8 mouse cellular contexts compared by ENCODE assay signal in genomic region chr8:126734743-126735487, GRCm38 (mm10).
DNase-seq lines count a peak whose midpoint lies in the region; ATAC-seq lines count a peak whose summit lies in the region.
"Had no signal": no experiment of that assay in that cellular context is flagged by ENCODE, and none has a peak within 500 bp of the region (broad histone marks: within the 10 kb centered on the region; RNA-seq: fewer than 3 reads in every experiment).

No protein-coding gene starts in this region.

- no peak overlapping the region for H3K4me2 ChIP-seq in midbrain, embryonic 14.5 days (ENCODE audit: low read length)
- H3K4me2 ChIP-seq in heart, embryonic 13.5 days = no peak overlapping the region
- 0 out of 2 replicates have a peak overlapping the region, but pooled peaks have one; percentile 3 for H3K4me2 ChIP-seq in kidney, embryonic 14.5 days (replicated peaks; ENCODE audit: low read depth, low read length)
- H3K4me2 ChIP-seq in stomach, embryonic 15.5 days = peak overlapping the region; percentile 37; the same call in 1 of the 2 replicates

- ATAC-seq in midbrain, embryonic 14.5 days (ENCODE audit: low FRiP score, low TSS enrichment) = no peak
- no peak for ATAC-seq in heart, embryonic 13.5 days (ENCODE audit: extremely low read depth, insufficient number of reproducible peaks, low FRiP score, low TSS enrichment)
- ATAC-seq in kidney, embryonic 14.5 days (ENCODE audit: low FRiP score, low TSS enrichment) = peak; percentile 53
- ATAC-seq in stomach, embryonic 15.5 days (ENCODE audit: insufficient read depth, low FRiP score, low read depth) = peak; percentile 8; the same call in 1 of the 2 replicates

- WGBS in midbrain, embryonic 10.5 days = 82% methylated on average over 7 of the region's 7 CpGs
- 69% methylated on average over 7 of the region's 7 CpGs for WGBS in midbrain, embryonic 14.5 days
- WGBS in heart, embryonic 13.5 days = 65% methylated on average over 7 of the region's 7 CpGs
- WGBS in kidney, embryonic 14.5 days = 15% methylated on average over 7 of the region's 7 CpGs
- 42% methylated on average over 7 of the region's 7 CpGs for WGBS in stomach, embryonic 15.5 days

- H3K27me3 ChIP-seq in midbrain, embryonic 10.5 days (ENCODE audit: low read depth, poor library complexity, severe bottlenecking) = no peaks in the 10 kb centered on the region; the same call in 1 of the 2 replicates
- no peaks in the 10 kb centered on the region for H3K27me3 ChIP-seq in midbrain, embryonic 14.5 days (ENCODE audit: control insufficient read depth, insufficient read depth, low read length)
- no peaks in the 10 kb centered on the region for H3K27me3 ChIP-seq in heart, embryonic 13.5 days (replicated peaks)
- no peaks in the 10 kb centered on the region for H3K27me3 ChIP-seq in kidney, embryonic 14.5 days (ENCODE audit: control insufficient read depth, insufficient read depth, low read length)
- H3K27me3 ChIP-seq in stomach, embryonic 15.5 days (replicated peaks) = no peaks in the 10 kb centered on the region

- H3K36me3 ChIP-seq in midbrain, embryonic 10.5 days = no peaks in the 10 kb centered on the region
- H3K36me3 ChIP-seq in midbrain, embryonic 14.5 days (ENCODE audit: control insufficient read depth, insufficient read depth, low read length) = no peaks in the 10 kb centered on the region
- H3K36me3 ChIP-seq in heart, embryonic 13.5 days = no peaks in the 10 kb centered on the region
- no peaks in the 10 kb centered on the region for H3K36me3 ChIP-seq in kidney, embryonic 14.5 days (ENCODE audit: control insufficient read depth, insufficient read depth, low read length)
- no peaks in the 10 kb centered on the region for H3K36me3 ChIP-seq in stomach, embryonic 15.5 days
- H3K36me3 ChIP-seq: neural tube, embryonic 12.5 days had no signal

- DNase-seq in midbrain, embryonic 10.5 days (ENCODE audit: low spot score) = no peak
- no peak for DNase-seq in midbrain, embryonic 14.5 days
- DNase-seq in left cerebral cortex, adult 8-10 months (ENCODE audit: low spot score in 2 of 2) = no peak
- DNase-seq in layer of hippocampus, postnatal 25 days (ENCODE audit: extremely low spot score in 1 of 2, low spot score in 1 of 2) = no peak

- no peak overlapping the region for H3K4me3 ChIP-seq in midbrain, embryonic 10.5 days
- H3K4me3 ChIP-seq in midbrain, embryonic 14.5 days (replicated peaks; ENCODE audit: low read depth, low read length) = no peak overlapping the region
- H3K4me3 ChIP-seq in heart, embryonic 13.5 days = no peak overlapping the region
- H3K4me3 ChIP-seq in kidney, embryonic 14.5 days (ENCODE audit: low read length) = no peak overlapping the region
- no peak overlapping the region for H3K4me3 ChIP-seq in stomach, embryonic 15.5 days (replicated peaks)
- H3K4me3 ChIP-seq: neural tube, embryonic 12.5 days had no signal

- H3K27ac ChIP-seq in midbrain, embryonic 10.5 days (replicated peaks) = peak overlapping the region; percentile 82; the same call in 1 of the 2 replicates
- H3K27ac ChIP-seq in midbrain, embryonic 14.5 days (replicated peaks; ENCODE audit: low read depth, low read length) = no peak overlapping the region
- peak overlapping the region; percentile 97 for H3K27ac ChIP-seq in heart, embryonic 13.5 days (replicated peaks)
- H3K27ac ChIP-seq in kidney, embryonic 14.5 days (ENCODE audit: low read depth, low read length) = peak overlapping the region; percentile 97
- peak overlapping the region; percentile 98 for H3K27ac ChIP-seq in stomach, embryonic 15.5 days

- H3K9ac ChIP-seq in midbrain, embryonic 14.5 days (replicated peaks; ENCODE audit: low read length) = no peak overlapping the region
- 0 out of 2 replicates have a peak overlapping the region, but pooled peaks have one; percentile 37 for H3K9ac ChIP-seq in heart, embryonic 13.5 days
- H3K9ac ChIP-seq in kidney, embryonic 14.5 days (ENCODE audit: low read depth, low read length) = no peak overlapping the region
- H3K9ac ChIP-seq in stomach, embryonic 15.5 days = no peak overlapping the region
- H3K9ac ChIP-seq: neural tube, embryonic 12.5 days had no signal

- H3K9me3 ChIP-seq in midbrain, embryonic 10.5 days (replicated peaks) = no peaks in the 10 kb centered on the region
- no peaks in the 10 kb centered on the region for H3K9me3 ChIP-seq in midbrain, embryonic 14.5 days (ENCODE audit: control insufficient read depth, low read length)
- H3K9me3 ChIP-seq in heart, embryonic 13.5 days = no peaks in the 10 kb centered on the region
- H3K9me3 ChIP-seq in kidney, embryonic 14.5 days (ENCODE audit: control insufficient read depth, low read length) = no peaks in the 10 kb centered on the region
- no peaks in the 10 kb centered on the region for H3K9me3 ChIP-seq in stomach, embryonic 15.5 days
- H3K9me3 ChIP-seq: neural tube, embryonic 12.5 days had no signal

- peaks cover 40% of the 10 kb centered on the region for H3K4me1 ChIP-seq in midbrain, embryonic 10.5 days
- peaks cover 33% of the 10 kb centered on the region for H3K4me1 ChIP-seq in midbrain, embryonic 14.5 days (ENCODE audit: control insufficient read depth, insufficient read depth, low read length)
- H3K4me1 ChIP-seq in heart, embryonic 13.5 days = peaks cover 39% of the 10 kb centered on the region
- peaks cover 40% of the 10 kb centered on the region for H3K4me1 ChIP-seq in kidney, embryonic 14.5 days (ENCODE audit: control insufficient read depth, insufficient read depth, low read length)
- peaks cover 58% of the 10 kb centered on the region for H3K4me1 ChIP-seq in stomach, embryonic 15.5 days

Comparison
In these comparisons a context has a peak if more than half of its experiments do, and no peak if none do; other contexts are left out.
1. ATAC-seq: peak in kidney, embryonic 14.5 days (single experiment) and stomach, embryonic 15.5 days (single experiment); none in midbrain, embryonic 14.5 days (single experiment) and heart, embryonic 13.5 days (single experiment).
2. H3K4me2 ChIP-seq: peak in kidney, embryonic 14.5 days (single experiment) and stomach, embryonic 15.5 days (single experiment); none in midbrain, embryonic 14.5 days (single experiment) and heart, embryonic 13.5 days (single experiment).